Mouse (Mus musculus): ENCODE data around the gene Gm5150.
"Not testable (repeated sequence)": the region's sequence is repeated elsewhere in the genome, so short reads cannot be mapped to it uniquely, and the experiment has no call there.

The Gm5150 gene

DNA sequence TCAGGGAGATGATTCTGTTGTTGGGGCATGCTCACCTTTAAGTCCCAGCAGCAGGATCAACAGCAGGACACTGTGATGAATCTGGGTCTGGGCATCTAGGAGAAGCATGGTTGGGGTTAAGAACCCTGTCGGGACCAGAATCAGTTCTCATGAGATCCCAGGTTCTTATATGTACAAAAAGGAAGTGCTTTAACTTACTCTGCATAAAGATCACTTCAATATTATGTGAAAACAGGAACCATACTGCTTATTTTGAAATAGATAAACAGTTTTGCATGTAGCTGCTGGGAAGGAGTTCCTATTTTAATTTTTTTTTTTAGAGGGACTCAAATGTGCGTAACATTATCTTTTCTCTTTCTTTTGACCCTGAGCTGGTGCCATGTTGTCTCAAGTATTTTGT is at the start of gene Gm5150:
Gene Gm5150, minus strand, starts transcription at position 223 of the 400 bp plus-strand sequence.
- in situ Hi-C loops (cut with MboI), result no loop called here

GRCm38 (mm10) chr3:16051736-16052135 is 45.5 kb upstream of the Gm5150 start:
- in situ Hi-C loops (cut with MboI), result not testable (repeated sequence)

DNA sequence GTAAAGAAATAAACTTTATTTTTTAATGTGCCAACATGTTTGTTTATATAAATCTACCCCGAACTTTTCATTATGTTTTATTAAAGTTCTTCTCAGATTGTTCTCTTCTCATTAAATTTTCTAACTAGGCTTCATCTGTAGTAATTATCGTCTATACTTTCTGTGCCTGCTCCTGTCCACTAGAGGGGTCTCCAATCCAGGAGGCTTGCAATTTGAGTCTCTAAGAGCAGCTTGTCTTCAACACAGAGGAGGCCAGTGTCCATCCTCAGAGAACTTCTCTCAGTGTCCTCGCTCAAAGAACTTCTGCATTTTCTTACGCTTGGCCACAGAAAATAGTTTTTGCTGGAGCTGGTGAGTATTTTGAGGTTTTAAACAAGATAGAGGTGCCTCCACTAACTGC is 41.1 kb upstream of the Gm5150 start:
- in situ Hi-C loops (cut with MboI), result loop anchor here (25.0 kb wide), 1 partner anchor 785 kb away; no protein-coding TSS in a partner anchor

GRCm38 (mm10) chr3:16043315-16043714 is 37.1 kb upstream of the Gm5150 start:
- in situ Hi-C loops (cut with MboI), result loop anchor here (25.0 kb wide), 1 partner anchor 781 kb away; no protein-coding TSS in a partner anchor

DNA sequence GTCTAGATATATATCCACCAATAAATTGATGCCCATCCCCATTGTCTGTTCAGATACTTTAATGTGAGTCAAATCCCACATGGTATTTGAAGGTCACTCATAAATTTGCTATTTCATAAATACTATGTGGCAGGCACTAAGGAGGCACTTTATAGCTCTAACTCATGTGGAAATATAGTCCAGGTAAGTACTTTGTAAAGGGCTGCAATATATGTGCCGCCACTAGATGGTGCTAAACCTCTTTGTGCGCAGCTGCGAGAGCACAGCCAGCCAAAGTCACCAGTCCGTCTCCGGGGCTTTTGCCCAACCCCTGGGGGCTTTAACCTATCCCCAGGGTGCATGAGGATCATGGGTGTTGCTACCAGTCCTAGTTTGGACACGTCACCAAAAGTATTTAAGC is 18.8 kb upstream of the Gm5150 start:
- in situ Hi-C loops (cut with MboI), result loop anchor here (25.0 kb wide), 1 partner anchor 763 kb away; no protein-coding TSS in a partner anchor

- in situ Hi-C loops (cut with MboI), result no loop called here
Measured at GRCm38 (mm10) chr3:16022214-16022613, 16.0 kb upstream of the Gm5150 start.

GRCm38 (mm10) chr3:16014456-16014855 is 8.2 kb upstream of the Gm5150 start:
- in situ Hi-C loops (cut with MboI), result not testable (repeated sequence)

- in situ Hi-C loops (cut with MboI), result no loop called here
Measured at GRCm38 (mm10) chr3:16007827-16008226, 1.6 kb upstream of the Gm5150 start.

- in situ Hi-C loops (cut with MboI), result no loop called here
Measured at GRCm38 (mm10) chr3:16003890-16004633, 2.2 kb downstream of the Gm5150 start.

DNA sequence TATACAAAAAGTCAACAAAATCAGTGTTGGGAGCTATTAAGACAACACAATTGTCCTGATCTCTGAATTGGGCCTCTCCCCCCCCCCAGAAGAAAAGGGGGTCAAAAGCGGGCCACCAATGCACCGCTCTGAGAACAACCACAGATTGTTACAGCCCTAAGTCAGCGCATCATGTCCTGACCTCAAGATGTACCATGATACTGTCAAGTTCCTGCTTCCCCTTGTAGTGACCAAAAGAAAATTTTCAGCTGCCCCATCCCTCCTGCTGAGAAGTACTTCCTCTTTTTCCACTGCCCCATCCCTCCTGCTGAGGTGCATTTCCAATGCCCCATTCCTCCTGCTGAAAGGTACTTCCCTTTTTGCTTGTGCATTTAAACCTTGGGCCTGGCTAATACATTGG is 6.8 kb downstream of the Gm5150 start:
- in situ Hi-C loops (cut with MboI), result not testable (repeated sequence)

GRCm38 (mm10) chr3:15982216-15982615 is 24.0 kb downstream of the Gm5150 start:
- in situ Hi-C loops (cut with MboI), result no loop called here

- in situ Hi-C loops (cut with MboI), result no loop called here
Measured at GRCm38 (mm10) chr3:15956921-15957320, 49.3 kb downstream of the Gm5150 start.

Data from mature B cell (primary cell).